Mouse (Mus musculus) limb, embryonic 14.5 days (tissue): ENCODE data around the gene Bbs9. TPM values are rescaled to one million over a fixed set of nuclear protein-coding genes. Genes with fewer than 3 reads are reported as not detected.

ENCODE experiments used
- ATAC-seq: fragments of 200-750 bp; cut with Nextera tagmentation; 2 replicates; pipeline ENCODE4 v1.8.0; 2017; ENCODE audit warnings: low read depth, moderate number of reproducible peaks, moderate TSS enrichment; ENCODE audit not compliant: low FRiP score
- DNase-seq: peaks from one replicate; pipeline ENCODE4 v3.0.0-alpha.2; 2015; ENCODE audit warnings: low spot score
- H3K27ac ChIP-seq: fragments of 300-500 bp; sonication (generic); replicated peaks from 2 replicates; pipeline ENCODE4 v1.5.1; 2014; ENCODE audit warnings: low read depth, mild to moderate bottlenecking, low read length, moderate library complexity, mixed read lengths
- H3K27me3 ChIP-seq: fragments of 300-500 bp; sonication (generic); 2 replicates; pipeline ENCODE4 v1.6.1; 2014; ENCODE audit warnings: low read length, mixed read lengths; ENCODE audit not compliant: control insufficient read depth, insufficient read depth
- H3K36me3 ChIP-seq: fragments of 300-500 bp; sonication (generic); 2 replicates; pipeline ENCODE4 v1.6.1; 2014; ENCODE audit warnings: mild to moderate bottlenecking, low read length, moderate library complexity, mixed read lengths; ENCODE audit not compliant: control insufficient read depth, insufficient read depth
- H3K4me1 ChIP-seq: fragments of 300-500 bp; sonication (generic); 2 replicates; pipeline ENCODE4 v1.6.1; 2014; ENCODE audit warnings: antibody characterized with exemption, low read length, mixed read lengths; ENCODE audit not compliant: control insufficient read depth, insufficient read depth
- H3K4me2 ChIP-seq: fragments of 300-500 bp; sonication (generic); replicated peaks from 2 replicates; pipeline ENCODE4 v1.6.1; 2014; ENCODE audit warnings: low read depth, mild to moderate bottlenecking, low read length, moderate library complexity; ENCODE audit not compliant: severe bottlenecking
- H3K4me3 ChIP-seq: fragments of 300-500 bp; sonication (generic); replicated peaks from 2 replicates; pipeline ENCODE4 v1.5.1; 2014; ENCODE audit warnings: low read length
- H3K9ac ChIP-seq: fragments of 300-500 bp; sonication (generic); 2 replicates; pipeline ENCODE4 v1.6.1; 2014; ENCODE audit warnings: mild to moderate bottlenecking, low read depth, low read length, moderate library complexity; ENCODE audit not compliant: severe bottlenecking
- H3K9me3 ChIP-seq: fragments of 300-500 bp; sonication (generic); 2 replicates; pipeline ENCODE4 v1.6.1; 2016; ENCODE audit warnings: low read length; ENCODE audit not compliant: control insufficient read depth
- POLR2A ChIP-seq: fragments of 200-500 bp; IDR thresholded peaks from 2 replicates; pipeline ENCODE4 v1.8.0; 2012; ENCODE audit warnings: inconsistent platforms, mild to moderate bottlenecking, moderate library complexity, borderline replicate concordance; ENCODE audit not compliant: insufficient read depth, insufficient read length; ENCODE audit errors: extremely low read depth
- WGBS: fragments of 180-500 bp; shearing (Covaris S2); extraction: QIAGEN DNeasy Blood & Tissue Kit; methylation state at CpG from one replicate; pipeline ENCODE4 v1.1.7; 2014; 5-methylcytosine and 5-hydroxymethylcytosine counted together
- polyA plus RNA-seq, 2 experiments: library from polyadenylated mRNA; depleted of rRNA in 1 of 2; stranded (reverse) in 1 of 2; unstranded in 1 of 2; fragments of >200 nt; fragmentation: Nextera tagmentation in 1 of 2; extraction: Ambion mirVana in 1 of 2; gene quantifications; 2 replicates each; pipeline versions ENCODE4 v1.2.1 to v1.2.3; 2012 to 2014

Gene Bbs9
- polyA plus RNA-seq, 2 experiments: 12.7 to 15.7 TPM

GRCm38 (mm10) chr9:22788423-22788822 is 312.9 kb downstream of the Bbs9 start:
- no peak for ATAC-seq
- no peak for DNase-seq
- no peaks in the 10 kb centered on the region for H3K36me3 ChIP-seq
- whole genome bisulfite sequencing: 88% methylated on average over 4 of the region's 4 CpGs
- H3K9me3 ChIP-seq: no peaks in the 10 kb centered on the region
- no peak overlapping the region for H3K4me2 ChIP-seq
- no peak overlapping the region for H3K4me3 ChIP-seq
- H3K9ac ChIP-seq: no peak overlapping the region
- H3K27ac ChIP-seq: no peak overlapping the region
- no peaks in the 10 kb centered on the region for H3K27me3 ChIP-seq
- TF ChIP-seq POLR2A: no peak
- H3K4me1 ChIP-seq: peaks cover 29% of the 10 kb centered on the region

GRCm38 (mm10) chr9:22788850-22789249 is 313.3 kb downstream of the Bbs9 start:
- WGBS: 84% methylated on average over 4 of the region's 4 CpGs
- ATAC-seq: no peak
- no peak for DNase-seq
- Histone ChIP-seq H3K4me1 (peaks cover 29% of the 10 kb centered on the region), H3K9me3 (no peaks in the 10 kb centered on the region), H3K36me3 (no peaks in the 10 kb centered on the region), H3K27ac (no peak overlapping the region), H3K4me3 (no peak overlapping the region), H3K9ac (no peak overlapping the region), H3K4me2 (no peak overlapping the region), H3K27me3 (no peaks in the 10 kb centered on the region)
- TF ChIP-seq POLR2A: no peak

- TF ChIP-seq POLR2A: no peak
- DNase-seq: peak; percentile 42
- ATAC-seq: peak; percentile 60
- Histone ChIP-seq H3K4me2 (no peak overlapping the region), H3K27me3 (no peaks in the 10 kb centered on the region), H3K36me3 (no peaks in the 10 kb centered on the region), H3K4me1 (peaks cover 29% of the 10 kb centered on the region), H3K9ac (no peak overlapping the region), H3K9me3 (no peaks in the 10 kb centered on the region), H3K4me3 (no peak overlapping the region), H3K27ac (no peak overlapping the region)
- 35% methylated on average over 9 of the region's 9 CpGs for WGBS
Measured at GRCm38 (mm10) chr9:22789380-22790168, 314.1 kb downstream of the Bbs9 start.

GRCm38 (mm10) chr9:22791208-22791607 is 315.7 kb downstream of the Bbs9 start:
- H3K4me1 ChIP-seq: peaks cover 29% of the 10 kb centered on the region
- no peaks in the 10 kb centered on the region for H3K27me3 ChIP-seq
- no peak overlapping the region for H3K4me2 ChIP-seq
- H3K9ac ChIP-seq: no peak overlapping the region
- H3K36me3 ChIP-seq: no peaks in the 10 kb centered on the region
- 79% methylated on average over 5 of the region's 5 CpGs for WGBS
- no peaks in the 10 kb centered on the region for H3K9me3 ChIP-seq
- no peak for TF ChIP-seq POLR2A
- H3K27ac ChIP-seq: no peak overlapping the region
- no peak overlapping the region for H3K4me3 ChIP-seq
- DNase-seq (no peak), ATAC-seq (no peak)

- no peak for ATAC-seq
- no peaks in the 10 kb centered on the region for H3K9me3 ChIP-seq
- no peak for TF ChIP-seq POLR2A
- H3K4me3 ChIP-seq: no peak overlapping the region
- no peak overlapping the region for H3K9ac ChIP-seq
- H3K36me3 ChIP-seq: no peaks in the 10 kb centered on the region
- H3K4me1 ChIP-seq: peaks cover 29% of the 10 kb centered on the region
- no peak overlapping the region for H3K27ac ChIP-seq
- H3K27me3 ChIP-seq: no peaks in the 10 kb centered on the region
- 38% methylated on average over 9 of the region's 9 CpGs for WGBS
- no peak for DNase-seq
- no peak overlapping the region for H3K4me2 ChIP-seq
Measured at GRCm38 (mm10) chr9:22791750-22792149, 316.2 kb downstream of the Bbs9 start.
